Mouse (Mus musculus) bone marrow macrophage, adult 2 months (primary cell): ENCODE data around the gene Cdh4.

ENCODE experiments used
- CTCF ChIP-seq: IDR thresholded peaks from 2 replicates; pipeline ENCODE4 v1.5.1; 2012; ENCODE audit warnings: low read depth, mild to moderate bottlenecking, low read length, moderate library complexity
- POLR2A ChIP-seq: IDR thresholded peaks from 2 replicates; pipeline ENCODE4 v1.6.1; 2012; ENCODE audit warnings: mild to moderate bottlenecking, low read depth, low read length, borderline replicate concordance

DNA sequence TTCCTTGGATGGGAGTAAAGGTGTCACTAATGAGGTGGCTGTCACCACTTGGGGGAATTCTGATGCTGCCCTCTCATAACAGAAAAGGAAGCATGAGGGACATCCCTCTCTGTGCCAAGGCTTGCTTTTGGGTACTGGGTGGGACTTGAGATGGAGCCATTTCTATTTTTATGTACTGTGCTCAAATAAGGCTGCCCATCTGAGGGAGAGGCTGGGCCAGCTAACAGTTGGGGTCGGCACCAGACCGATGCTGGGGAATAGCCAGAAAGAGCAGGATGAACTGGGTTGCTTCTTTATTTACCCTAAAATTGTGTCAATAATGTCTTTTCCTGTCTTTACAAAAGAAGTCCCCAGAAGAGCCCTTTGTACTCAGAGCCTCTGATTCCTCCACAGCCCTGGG, 17.4 kb downstream of the Cdh4 start:
- TF ChIP-seq CTCF (no peak), POLR2A (no peak)
